ENCODE assay signal across 8 mouse cellular contexts in genomic region chr2:169632338-169633151, GRCm38 (mm10). TPM values are rescaled to one million over a fixed set of nuclear protein-coding genes. Genes with fewer than 3 reads are reported as not detected.
DNase-seq lines count a peak whose midpoint lies in the region; ATAC-seq and TF ChIP-seq lines count a peak whose summit lies in the region.

TSS of gene Tshz2 (plus strand) at chr2:169633013.

- peak within 1 kb of the TSS; percentile 91 for H3K4me2 ChIP-seq in forebrain, postnatal 0 days (ENCODE audit: low read depth)
- peak within 1 kb of the TSS; percentile 89 for H3K4me2 ChIP-seq in lung, embryonic 16.5 days (ENCODE audit: low read depth, low read length)

- no peaks in the 10 kb centered on the region for H3K36me3 ChIP-seq in E14TG2a.4 (ENCODE audit: insufficient read depth, low read length)
- no peaks in the 10 kb centered on the region for H3K36me3 ChIP-seq in forebrain, postnatal 0 days (ENCODE audit: insufficient read depth)
- no peaks in the 10 kb centered on the region for H3K36me3 ChIP-seq in lung, embryonic 16.5 days (ENCODE audit: control insufficient read depth, insufficient read depth, low read length)

- intact Hi-C loops in heart, postnatal 36 days (cut with DNase I): loop anchor here (1.0 to 10.0 kb wide), 3 partner anchors 38 to 212 kb away; no protein-coding TSS in a partner anchor

- 1% methylated on average over 22 of the region's 22 CpGs for WGBS in forebrain, postnatal 0 days
- WGBS in lung, embryonic 16.5 days: under 1% methylated on average over 22 of the region's 22 CpGs

- no peak for TF ChIP-seq CTCF in E14TG2a.4 (conservative IDR thresholded peaks at IDR 0.05; ENCODE audit: low read length)
- TF ChIP-seq CTCF in forebrain, postnatal 0 days (IDR thresholded peaks at IDR 0.05; ENCODE audit: low read depth): no peak

- H3K4me1 ChIP-seq in E14TG2a.4 (replicated peaks; ENCODE audit: low read depth, low read length): peaks cover 11% of the 10 kb centered on the region
- no peaks in the 10 kb centered on the region for H3K4me1 ChIP-seq in forebrain, postnatal 0 days (ENCODE audit: insufficient read depth)
- peaks cover 4% of the 10 kb centered on the region for H3K4me1 ChIP-seq in lung, embryonic 16.5 days (replicated peaks; ENCODE audit: control insufficient read depth, insufficient read depth, low read length)

- peak; percentile 77 for DNase-seq in adrenal gland, postnatal 10 days
- peak; percentile 68 for DNase-seq in forebrain, postnatal 0 days
- DNase-seq in heart, postnatal 36 days: peak; percentile 63 to 72
- DNase-seq in layer of hippocampus, adult 8-10 months (ENCODE audit: low spot score in 2 of 2): peak in 1 of 2 experiments; percentile 15
- DNase-seq in skeletal muscle tissue, adult 2 months (ENCODE audit: low read depth, low spot score): peak; percentile 79
- DNase-seq in thymus, postnatal 14 days: no peak

- peak within 1 kb of the TSS; percentile 60 for H3K9ac ChIP-seq in forebrain, postnatal 0 days
- H3K9ac ChIP-seq in lung, embryonic 16.5 days (ENCODE audit: low read length): peak within 1 kb of the TSS; percentile 84

- peak within 1 kb of the TSS; percentile 62 for H3K27ac ChIP-seq in forebrain, postnatal 0 days (ENCODE audit: low read depth, low read length)
- peak within 1 kb of the TSS; percentile 73 for H3K27ac ChIP-seq in lung, embryonic 16.5 days (ENCODE audit: low read length)

- ATAC-seq in forebrain, postnatal 0 days: peak; percentile 82
- ATAC-seq in lung, embryonic 16.5 days (ENCODE audit: low read depth): peak; percentile 86

- H3K9me3 ChIP-seq in E14TG2a.4 (ENCODE audit: low read length): no peaks in the 10 kb centered on the region
- no peaks in the 10 kb centered on the region for H3K9me3 ChIP-seq in forebrain, postnatal 0 days (ENCODE audit: low read length)
- H3K9me3 ChIP-seq in lung, embryonic 16.5 days (ENCODE audit: control insufficient read depth, low read length): no peaks in the 10 kb centered on the region

- peak within 1 kb of the TSS; percentile 77 for H3K4me3 ChIP-seq in E14TG2a.4 (replicated peaks; ENCODE audit: low read length)
- peak within 1 kb of the TSS; percentile 51 for H3K4me3 ChIP-seq in forebrain, postnatal 0 days (ENCODE audit: low read depth, low read length)
- peak within 1 kb of the TSS; percentile 69 for H3K4me3 ChIP-seq in lung, embryonic 16.5 days (ENCODE audit: low read length)

- peaks cover 51% of the 10 kb centered on the region for H3K27me3 ChIP-seq in E14TG2a.4 (ENCODE audit: insufficient read depth, low read length)
- H3K27me3 ChIP-seq in forebrain, postnatal 0 days (ENCODE audit: insufficient read depth, low read length): 0 out of 2 replicates have a peak, but pooled peaks cover 5% of the 10 kb centered on the region
- H3K27me3 ChIP-seq in lung, embryonic 16.5 days (ENCODE audit: control insufficient read depth, insufficient read depth, low read depth, low read length): no peaks in the 10 kb centered on the region

RNA-seq across cellular contexts. Expression of gene Tshz2, which starts in this region (rescaled TPM):
- total RNA-seq in adrenal gland, postnatal 10 days (2021): 10 to 100 TPM; 44.7 to 45.4 TPM
- total RNA-seq in forebrain, postnatal 0 days (2014; rRNA removed): 26.1 and 29.2 TPM in 2 replicates
- 8.8 and 19.7 TPM in 2 replicates for polyA plus RNA-seq in forebrain, postnatal 0 days (2015; fragmentation: Nextera tagmentation; extraction: Ambion mirVana)
- 10 to 100 TPM; 13.6 to 14.9 TPM for total RNA-seq in heart, postnatal 36 days (2021)
- 10 to 100 TPM; 64.2 to 79.4 (median 74.0) TPM for total RNA-seq in layer of hippocampus, adult 8-10 months (2022)
- 6.7 and 7.2 TPM in 2 replicates for polyA plus RNA-seq in lung, embryonic 16.5 days (2015; fragmentation: Nextera tagmentation; extraction: Ambion mirVana)
